Mouse (Mus musculus) embryonic fibroblast, embryonic 13.5 days (primary cell): ENCODE measurements around the gene Tubb1. TPM values are rescaled to one million over a fixed set of nuclear protein-coding genes. Genes with fewer than 3 reads are reported as not detected.
A peak's percentile ranks its signal among the peaks of the same experiment; 100 is the strongest.

ENCODE experiments used
- H3K27ac ChIP-seq: 2 replicates; pipeline ENCODE4 v1.5.1; 2012; ENCODE audit warnings: low read length, control low read depth, inconsistent platforms; ENCODE audit not compliant: insufficient read depth
- H3K4me1 ChIP-seq: 2 replicates; pipeline ENCODE4 v1.6.1; 2011; ENCODE audit warnings: low read length; ENCODE audit not compliant: control insufficient read depth, insufficient read depth
- H3K4me3 ChIP-seq: 2 replicates; pipeline ENCODE4 v1.5.1; 2011; ENCODE audit warnings: mild to moderate bottlenecking, control low read depth, low read length; ENCODE audit not compliant: insufficient read depth
- CTCF ChIP-seq: IDR thresholded peaks from 2 replicates; pipeline ENCODE4 v1.5.1; 2011; ENCODE audit warnings: mild to moderate bottlenecking, control low read depth, low read length, moderate library complexity, borderline replicate concordance; ENCODE audit not compliant: insufficient read depth
- POLR2A ChIP-seq: IDR thresholded peaks from 2 replicates; pipeline ENCODE4 v1.6.1; 2011; ENCODE audit warnings: low read depth, mild to moderate bottlenecking, control low read depth, low read length, moderate library complexity
- polyA plus RNA-seq: library from polyadenylated mRNA; stranded (reverse); fragments of >200 nt; gene quantifications from 2 replicates; pipeline ENCODE4 v1.2.4, GENCODE M21; 2011; ENCODE audit warnings: low read depth; ENCODE audit not compliant: missing spikeins, insufficient read length

Gene Tubb1
- polyA plus RNA-seq, 1 experiment = not detected

- Histone ChIP-seq H3K27ac (no peak overlapping the region), H3K4me3 (no peak overlapping the region), H3K4me1 (no peaks in the 10 kb centered on the region)
- TF ChIP-seq POLR2A = no peak
- TF ChIP-seq CTCF = no peak
These were observed 8.0 kb upstream of the Tubb1 start for GRCm38 (mm10) chr2:174442460-174442859.

GRCm38 (mm10) chr2:174443046-174443445, 7.4 kb upstream of the Tubb1 start:
- Histone ChIP-seq H3K4me1 (no peaks in the 10 kb centered on the region), H3K27ac (no peak overlapping the region), H3K4me3 (no peak overlapping the region)
- no peak for TF ChIP-seq CTCF

GRCm38 (mm10) chr2:174444359-174444758, 6.1 kb upstream of the Tubb1 start:
- no peak overlapping the region for H3K4me3 ChIP-seq
- TF ChIP-seq CTCF (no peak), POLR2A (no peak)
- no peaks in the 10 kb centered on the region for H3K4me1 ChIP-seq
- no peak overlapping the region for H3K27ac ChIP-seq

- no peak overlapping the region for H3K27ac ChIP-seq
- H3K4me1 ChIP-seq = no peaks in the 10 kb centered on the region
- no peak for TF ChIP-seq CTCF
- no peak overlapping the region for H3K4me3 ChIP-seq
These were observed 5.5 kb upstream of the Tubb1 start for GRCm38 (mm10) chr2:174445018-174445417.

GRCm38 (mm10) chr2:174446492-174446891, 4.0 kb upstream of the Tubb1 start:
- Histone ChIP-seq H3K4me1 (no peaks in the 10 kb centered on the region), H3K27ac (no peak overlapping the region), H3K4me3 (no peak overlapping the region)
- no peak for TF ChIP-seq CTCF

GRCm38 (mm10) chr2:174446905-174447304, 3.6 kb upstream of the Tubb1 start:
- TF ChIP-seq POLR2A (no peak), CTCF (no peak)
- H3K4me1 ChIP-seq = no peaks in the 10 kb centered on the region
- H3K4me3 ChIP-seq = no peak overlapping the region
- H3K27ac ChIP-seq = no peak overlapping the region

GRCm38 (mm10) chr2:174448405-174448804, 2.1 kb upstream of the Tubb1 start:
- Histone ChIP-seq H3K27ac (no peak overlapping the region), H3K4me3 (no peak overlapping the region), H3K4me1 (no peaks in the 10 kb centered on the region)
- TF ChIP-seq CTCF (no peak), POLR2A (no peak)

GRCm38 (mm10) chr2:174453681-174454080, 3.2 kb downstream of the Tubb1 start:
- Histone ChIP-seq H3K4me3 (no peak overlapping the region), H3K4me1 (no peaks in the 10 kb centered on the region), H3K27ac (no peak overlapping the region)
- TF ChIP-seq POLR2A (no peak), CTCF (no peak)

- no peaks in the 10 kb centered on the region for H3K4me1 ChIP-seq
- TF ChIP-seq CTCF = no peak
- no peak for TF ChIP-seq POLR2A
- H3K27ac ChIP-seq = no peak overlapping the region
- H3K4me3 ChIP-seq = no peak overlapping the region
These were observed 8.9 kb downstream of the Tubb1 start for GRCm38 (mm10) chr2:174459365-174459764.

GRCm38 (mm10) chr2:174463370-174463769, 12.9 kb downstream of the Tubb1 start:
- no peaks in the 10 kb centered on the region for H3K4me1 ChIP-seq
- H3K27ac ChIP-seq = no peak overlapping the region
- peak overlapping the region; percentile 62 for H3K4me3 ChIP-seq
- TF ChIP-seq POLR2A = no peak
- no peak for TF ChIP-seq CTCF
